In the genomic region with DNA sequence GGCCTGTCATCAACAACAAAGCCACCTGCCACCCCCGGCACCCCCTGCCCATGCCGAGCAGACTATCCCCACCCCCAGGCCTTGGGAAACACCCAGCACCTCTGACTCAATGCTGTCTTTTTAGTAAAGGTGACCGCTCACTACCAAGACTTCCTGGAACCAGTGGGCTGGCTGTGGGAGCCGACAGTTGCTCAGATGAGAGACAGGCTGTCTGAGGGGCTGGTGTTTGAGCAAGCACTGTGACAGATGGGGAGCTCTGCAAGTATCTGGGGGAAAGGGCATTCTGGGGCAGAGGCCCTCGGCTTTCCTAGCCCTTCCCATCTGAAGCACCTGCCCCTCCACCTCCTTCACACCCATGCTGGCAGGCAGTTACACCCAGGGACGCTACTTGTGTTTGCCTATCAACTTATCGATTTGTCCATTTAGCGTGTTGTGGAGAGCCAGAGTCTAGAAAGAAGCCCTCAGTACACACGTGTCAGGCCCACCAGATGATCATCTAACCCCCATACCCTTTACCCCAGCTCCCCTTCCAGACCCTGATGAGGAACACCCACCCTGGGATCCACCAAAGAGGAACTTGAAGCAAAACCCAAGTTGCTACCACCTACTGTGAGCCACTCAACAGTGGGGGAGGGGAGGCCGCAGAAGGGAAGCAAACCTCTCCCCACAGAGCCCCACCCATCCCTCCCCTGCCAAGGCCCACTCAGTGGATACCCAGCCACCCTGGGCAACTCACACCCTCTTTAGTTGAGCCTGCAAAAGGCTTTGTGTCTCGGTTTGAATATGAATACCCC, we compare ENCODE assay signal across 8 mouse cellular contexts. TPM values are rescaled to one million over a fixed set of nuclear protein-coding genes. Genes with fewer than 3 reads are reported as not detected.
DNase-seq lines count a peak whose midpoint lies in the region; ATAC-seq lines count a peak whose summit lies in the region.
"Had no signal": no experiment of that assay in that cellular context is flagged by ENCODE, and none has a peak within 500 bp of the region (broad histone marks: within the 10 kb centered on the region; RNA-seq: fewer than 3 reads in every experiment).

No protein-coding gene starts in this region.

- no peaks in the 10 kb centered on the region for H3K36me3 ChIP-seq in hindbrain, embryonic 16.5 days (ENCODE audit: control insufficient read depth, insufficient read depth, low read length)
- H3K36me3 ChIP-seq in splenic B cell, adult 2 months (ENCODE audit: control insufficient read depth, insufficient read depth, low read length, poor library complexity, severe bottlenecking): no peaks in the 10 kb centered on the region; the same call in 1 of the 2 replicates

- DNase-seq in MEL-GATA-1-ER (ENCODE audit: extremely low read depth, low read depth): peak; percentile 72
- peak; percentile 61 to 73 for DNase-seq in lung, postnatal 4 days
- peak; percentile 78 for DNase-seq in splenic B cell, adult 2 months (ENCODE audit: low read depth, low spot score)
- no peak for DNase-seq in adrenal gland, adult (ENCODE audit: inconsistent age in 2 of 2, low spot score in 1 of 2)
- DNase-seq in cerebellum, adult 18-20 months: no peak

- H3K27ac ChIP-seq in hindbrain, embryonic 16.5 days (ENCODE audit: low read depth, low read length): peak overlapping the region; percentile 23

- ATAC-seq in CD4-positive, CD25-positive, alpha-beta regulatory T cell, adult 4 months: peak; percentile 60
- ATAC-seq in hindbrain, embryonic 16.5 days: no peak

- H3K9me3 ChIP-seq in hindbrain, embryonic 16.5 days (ENCODE audit: control insufficient read depth, low read length): no peaks in the 10 kb centered on the region

- no peaks in the 10 kb centered on the region for H3K27me3 ChIP-seq in hindbrain, embryonic 16.5 days (replicated peaks; ENCODE audit: control insufficient read depth, insufficient read depth, low read length)
- no peaks in the 10 kb centered on the region for H3K27me3 ChIP-seq in splenic B cell, adult 2 months (ENCODE audit: control insufficient read depth, insufficient read depth, low read length, poor library complexity, severe bottlenecking)

- 48% methylated on average over 11 of the region's 11 CpGs for WGBS in hindbrain, embryonic 16.5 days

- peaks cover 31% of the 10 kb centered on the region for H3K4me1 ChIP-seq in hindbrain, embryonic 16.5 days (ENCODE audit: control insufficient read depth, insufficient read depth, low read depth, low read length)

- no peak overlapping the region for H3K4me3 ChIP-seq in hindbrain, embryonic 16.5 days (ENCODE audit: low read length)
- H3K4me3 ChIP-seq: erythroblast, embryonic 14.5 days had no signal

- peak overlapping the region; percentile 22; the same call in 1 of the 2 replicates for H3K9ac ChIP-seq in hindbrain, embryonic 16.5 days (ENCODE audit: low read depth, low read length)

- peak overlapping the region; percentile 27; the same call in 1 of the 2 replicates for H3K4me2 ChIP-seq in hindbrain, embryonic 16.5 days (ENCODE audit: low read length)

RNA-seq across cellular contexts. Expression of gene Prex1, which starts 57.7 kb away (rescaled TPM):
- polyA plus RNA-seq in CD4-positive, CD25-positive, alpha-beta regulatory T cell, adult 4 months (2017; shearing (Covaris generic)): 10 to 100 TPM; 25.0 to 25.2 TPM
- polyA plus RNA-seq in hindbrain, embryonic 16.5 days (2015; fragmentation: Nextera tagmentation; extraction: Ambion mirVana): 27.3 and 32.5 TPM in 2 replicates

Comparison
In these comparisons a context has a peak if more than half of its experiments do, and no peak if none do; other contexts are left out.
1. DNase-seq: peak in MEL-GATA-1-ER (single experiment), lung, postnatal 4 days (2 of 2) and splenic B cell, adult 2 months (single experiment); none in adrenal gland, adult (0 of 2) and cerebellum, adult 18-20 months (0 of 2).